Mouse (Mus musculus) heart, adult 2 months (tissue): Measurements from ENCODE around the gene Syp.

Experiments used
- CTCF ChIP-seq: fragments of 200-600 bp; IDR thresholded peaks from 2 replicates; pipeline ENCODE4 v1.8.1; 2022; ENCODE audit warnings: antibody characterized with exemption, mild to moderate bottlenecking, moderate library complexity
- POLR2A ChIP-seq: fragments of 200-500 bp; IDR thresholded peaks from 2 replicates; pipeline ENCODE4 v1.6.1; 2011; ENCODE audit warnings: mild to moderate bottlenecking, low read depth, low read length, control low read depth; ENCODE audit not compliant: insufficient read depth

DNA sequence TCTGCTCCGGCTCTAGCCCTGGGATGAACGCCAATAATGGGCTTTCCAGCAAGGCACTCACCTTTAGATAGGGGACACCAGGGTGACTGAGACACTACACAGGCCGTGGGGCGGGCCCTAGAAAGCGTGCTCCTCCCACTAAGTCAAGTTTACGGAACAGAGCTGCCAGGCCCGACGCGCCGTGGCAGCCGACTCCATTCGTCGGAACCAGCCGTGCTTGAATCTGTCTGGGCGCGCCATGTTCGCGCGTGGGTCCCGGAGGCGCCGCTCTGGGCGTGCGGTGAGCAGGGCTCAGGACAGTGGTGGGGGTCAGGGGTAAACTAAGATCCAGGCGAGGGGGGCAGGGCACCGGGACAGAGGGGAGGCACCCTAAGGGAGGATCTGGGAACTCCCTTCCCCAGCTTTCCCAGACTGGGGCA lies 19.0 kb downstream of the Syp start, which contains the start of gene Prickle3:
- TF ChIP-seq POLR2A (peak; percentile 76), CTCF (no peak)
